Mouse (Mus musculus): ENCODE measurements at regions not wholly inside any gene's neighbourhood (a gene's known extent, or its start where the extent isn't known, plus 50 kb on each side); places are given as distances from the start of the nearest gene placed in this dataset.

- H3K9ac ChIP-seq (replicated peaks) = no peak overlapping the region
- no peaks in the 10 kb centered on the region for H3K9me3 ChIP-seq (ENCODE audit: low read length)
- ATAC-seq = no peak
- no peaks in the 10 kb centered on the region for H3K36me3 ChIP-seq (replicated peaks; ENCODE audit: insufficient read depth, low read length)
- no peak overlapping the region for H3K27ac ChIP-seq (ENCODE audit: low read depth)
- H3K27me3 ChIP-seq (ENCODE audit: insufficient read depth, low read length) = no peaks in the 10 kb centered on the region
- H3K4me2 ChIP-seq (ENCODE audit: low read depth, low read length) = no peak overlapping the region
- no peaks in the 10 kb centered on the region for H3K4me1 ChIP-seq (ENCODE audit: insufficient read depth)
- H3K4me3 ChIP-seq (ENCODE audit: low read depth, low read length) = no peak overlapping the region
- WGBS (ENCODE audit: insufficient replicate concordance) = 83% methylated on average over 10 of the region's 10 CpGs
- no peak for DNase-seq
- TF ChIP-seq EP300 (IDR thresholded peaks at IDR 0.05; ENCODE audit: low read depth) = no peak
- TF ChIP-seq CTCF (IDR thresholded peaks at IDR 0.05; ENCODE audit: low read depth) = no peak
These were observed 706.3 kb upstream of the Car8 start for GRCm38 (mm10) chr4:8945116-8945515.

DNA sequence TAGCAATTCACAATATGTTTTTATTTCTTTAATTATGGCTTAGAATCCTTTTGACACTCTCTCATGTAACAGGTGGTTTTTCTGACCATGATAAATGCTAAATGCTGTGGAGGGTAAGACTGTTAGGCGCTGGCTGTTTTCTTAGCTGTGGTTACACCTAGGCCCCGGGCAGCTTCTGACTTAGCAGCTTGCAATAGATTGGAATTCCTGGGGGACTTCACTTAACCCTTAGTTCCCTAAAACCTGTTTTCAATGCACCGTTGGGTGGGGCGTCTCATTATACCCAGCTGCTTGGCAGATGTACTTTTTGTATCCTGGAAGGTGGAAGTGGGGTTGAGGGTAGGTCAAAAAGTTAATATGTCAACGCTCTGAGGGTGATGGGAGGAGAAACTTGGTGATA, 704.2 kb upstream of the Car8 start:
- DNase-seq = no peak
- WGBS (ENCODE audit: insufficient replicate concordance) = 48% methylated on average over 5 of the region's 5 CpGs

GRCm38 (mm10) chr4:8938948-8939411, 700.1 kb upstream of the Car8 start:
- DNase-seq (no peak), ATAC-seq (peak; percentile 76)
- H3K4me1 ChIP-seq (ENCODE audit: insufficient read depth) = no peaks in the 10 kb centered on the region
- no peaks in the 10 kb centered on the region for H3K9me3 ChIP-seq (ENCODE audit: low read length)
- H3K27ac ChIP-seq (ENCODE audit: low read depth) = peak overlapping the region; percentile 64
- no peak overlapping the region for H3K4me3 ChIP-seq (ENCODE audit: low read depth, low read length)
- H3K36me3 ChIP-seq (replicated peaks; ENCODE audit: insufficient read depth, low read length) = no peaks in the 10 kb centered on the region
- TF ChIP-seq EP300 (IDR thresholded peaks at IDR 0.05; ENCODE audit: low read depth) (peak; percentile 81), CTCF (IDR thresholded peaks at IDR 0.05; ENCODE audit: low read depth) (no peak)
- H3K4me2 ChIP-seq (ENCODE audit: low read depth, low read length) = no peak overlapping the region
- 54% methylated on average over 6 of the region's 6 CpGs for WGBS (ENCODE audit: insufficient replicate concordance)
- no peak overlapping the region for H3K9ac ChIP-seq (replicated peaks)
- no peaks in the 10 kb centered on the region for H3K27me3 ChIP-seq (ENCODE audit: insufficient read depth, low read length)

More for the DNA sequence above, 704.2 kb upstream of the Car8 start:
- Histone ChIP-seq H3K4me2 (ENCODE audit: low read depth, low read length) (no peak overlapping the region), H3K27me3 (ENCODE audit: insufficient read depth, low read length) (no peaks in the 10 kb centered on the region), H3K9ac (replicated peaks) (no peak overlapping the region), H3K4me3 (ENCODE audit: low read depth, low read length) (no peak overlapping the region), H3K36me3 (replicated peaks; ENCODE audit: insufficient read depth, low read length) (no peaks in the 10 kb centered on the region), H3K4me1 (ENCODE audit: insufficient read depth) (no peaks in the 10 kb centered on the region), H3K9me3 (ENCODE audit: low read length) (no peaks in the 10 kb centered on the region), H3K27ac (ENCODE audit: low read depth) (no peak overlapping the region)
- no peak for ATAC-seq
- TF ChIP-seq CTCF (IDR thresholded peaks at IDR 0.05; ENCODE audit: low read depth) = no peak
- TF ChIP-seq EP300 (IDR thresholded peaks at IDR 0.05; ENCODE audit: low read depth) = no peak

DNA sequence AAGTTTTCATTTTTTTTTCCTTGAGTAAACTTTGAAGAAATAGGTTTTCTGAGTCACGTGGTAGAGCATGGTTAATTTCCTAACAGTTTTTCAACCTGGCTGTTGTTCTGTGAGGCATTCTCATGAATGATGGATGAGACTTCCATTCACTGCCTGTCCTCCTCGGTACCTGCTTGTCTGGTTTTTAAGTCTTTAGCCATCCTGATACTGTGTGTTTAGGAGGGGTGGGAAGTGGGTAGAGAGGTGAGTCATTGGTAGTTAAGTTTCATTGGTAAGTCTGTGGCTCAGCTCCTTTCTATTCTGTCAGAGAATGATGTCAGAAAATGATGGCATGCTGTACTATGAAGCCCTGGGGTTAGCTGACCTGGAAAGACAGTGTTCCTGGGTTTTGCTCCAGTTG, 697.1 kb upstream of the Car8 start:
- no peak for TF ChIP-seq CTCF (IDR thresholded peaks at IDR 0.05; ENCODE audit: low read depth)
- TF ChIP-seq EP300 (IDR thresholded peaks at IDR 0.05; ENCODE audit: low read depth) = no peak
- no peak overlapping the region for H3K27ac ChIP-seq (ENCODE audit: low read depth)
- DNase-seq = no peak
- no peaks in the 10 kb centered on the region for H3K9me3 ChIP-seq (ENCODE audit: low read length)
- ATAC-seq = no peak
- H3K36me3 ChIP-seq (replicated peaks; ENCODE audit: insufficient read depth, low read length) = no peaks in the 10 kb centered on the region
- H3K4me3 ChIP-seq (ENCODE audit: low read depth, low read length) = no peak overlapping the region
- no peaks in the 10 kb centered on the region for H3K4me1 ChIP-seq (ENCODE audit: insufficient read depth)
- WGBS (ENCODE audit: insufficient replicate concordance) = 69% methylated on average over 2 of the region's 2 CpGs
- no peak overlapping the region for H3K9ac ChIP-seq (replicated peaks)
- no peak overlapping the region for H3K4me2 ChIP-seq (ENCODE audit: low read depth, low read length)
- H3K27me3 ChIP-seq (ENCODE audit: insufficient read depth, low read length) = no peaks in the 10 kb centered on the region

DNA sequence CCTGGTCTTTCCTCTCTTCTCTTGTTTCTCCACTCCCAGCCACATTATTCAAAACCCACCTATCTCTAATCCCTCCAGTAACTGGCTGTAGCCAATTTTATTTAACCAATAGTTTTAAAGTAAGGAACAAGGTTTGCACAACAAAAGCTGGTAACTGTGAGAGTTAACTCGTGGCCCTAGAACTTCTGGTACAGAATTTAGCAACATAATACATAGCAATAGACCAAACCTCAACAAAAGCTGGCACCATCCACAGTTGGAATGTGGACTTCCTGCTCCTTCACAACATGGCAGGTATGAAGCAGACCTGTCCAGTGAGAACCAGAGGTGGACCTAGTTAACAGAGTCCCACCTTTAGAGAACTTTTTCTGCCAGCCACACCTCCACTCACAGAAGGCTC, 695.7 kb upstream of the Car8 start:
- Histone ChIP-seq H3K27me3 (ENCODE audit: insufficient read depth, low read length) (no peaks in the 10 kb centered on the region), H3K4me3 (ENCODE audit: low read depth, low read length) (no peak overlapping the region), H3K36me3 (replicated peaks; ENCODE audit: insufficient read depth, low read length) (no peaks in the 10 kb centered on the region), H3K9me3 (ENCODE audit: low read length) (no peaks in the 10 kb centered on the region), H3K27ac (ENCODE audit: low read depth) (no peak overlapping the region), H3K4me1 (ENCODE audit: insufficient read depth) (no peaks in the 10 kb centered on the region), H3K4me2 (ENCODE audit: low read depth, low read length) (no peak overlapping the region), H3K9ac (replicated peaks) (no peak overlapping the region)
- no peak for DNase-seq
- no peak for TF ChIP-seq EP300 (IDR thresholded peaks at IDR 0.05; ENCODE audit: low read depth)
- no peak for TF ChIP-seq CTCF (IDR thresholded peaks at IDR 0.05; ENCODE audit: low read depth)
- 48% methylated on average over 1 of the region's 1 CpGs for WGBS (ENCODE audit: insufficient replicate concordance)
- no peak for ATAC-seq

DNA sequence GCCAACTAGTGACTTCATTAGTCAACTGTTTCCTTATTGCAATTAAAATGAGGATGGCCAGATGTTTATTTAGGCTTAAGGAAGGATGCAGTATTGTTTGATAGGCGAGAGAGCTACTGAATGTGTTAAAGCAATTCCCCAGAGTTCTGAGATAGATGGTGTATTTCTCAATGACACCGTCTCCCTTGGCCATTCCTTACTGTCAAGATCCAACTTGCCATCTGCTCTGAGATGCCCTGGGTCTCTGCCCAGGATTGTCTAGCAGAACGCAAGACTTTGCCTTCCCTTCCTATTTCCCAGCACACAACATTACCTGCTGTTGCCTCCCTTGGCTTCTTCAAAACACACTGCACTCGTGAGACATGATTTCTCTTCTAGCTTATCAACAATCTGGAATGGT, 690.5 kb upstream of the Car8 start:
- DNase-seq (no peak), ATAC-seq (no peak)
- H3K27me3 ChIP-seq (ENCODE audit: insufficient read depth, low read length) = no peaks in the 10 kb centered on the region
- TF ChIP-seq EP300 (IDR thresholded peaks at IDR 0.05; ENCODE audit: low read depth) (no peak), CTCF (IDR thresholded peaks at IDR 0.05; ENCODE audit: low read depth) (no peak)
- no peak overlapping the region for H3K27ac ChIP-seq (ENCODE audit: low read depth)
- H3K9me3 ChIP-seq (ENCODE audit: low read length) = no peaks in the 10 kb centered on the region
- H3K4me2 ChIP-seq (ENCODE audit: low read depth, low read length) = peak overlapping the region; percentile 63; the same call in 1 of the 2 replicates
- WGBS (ENCODE audit: insufficient replicate concordance) = 76% methylated on average over 4 of the region's 4 CpGs
- H3K9ac ChIP-seq (replicated peaks) = no peak overlapping the region
- no peak overlapping the region for H3K4me3 ChIP-seq (ENCODE audit: low read depth, low read length)
- H3K4me1 ChIP-seq (ENCODE audit: insufficient read depth) = peaks cover 22% of the 10 kb centered on the region
- no peaks in the 10 kb centered on the region for H3K36me3 ChIP-seq (replicated peaks; ENCODE audit: insufficient read depth, low read length)
